In genomic region chr1:192744880-192745239, GRCm38 (mm10) we compare ENCODE assay signal across 16 mouse cellular contexts. TPM values are rescaled to one million over a fixed set of nuclear protein-coding genes. Genes with fewer than 3 reads are reported as not detected.
DNase-seq lines count a peak whose midpoint lies in the region; ATAC-seq and TF ChIP-seq lines count a peak whose summit lies in the region.
"Had no signal": no experiment of that assay in that cellular context is flagged by ENCODE, and none has a peak within 500 bp of the region (broad histone marks: within the 10 kb centered on the region; RNA-seq: fewer than 3 reads in every experiment).

No protein-coding gene starts in this region.

- TF ChIP-seq RAD21 in MEL (IDR thresholded peaks at IDR 0.05; ENCODE audit: low read depth, low read length), result no peak

- no peak for TF ChIP-seq EP300 in MEL (IDR thresholded peaks at IDR 0.05; ENCODE audit: low read depth in 1 of 2, low read length in 2 of 2)

- ATAC-seq in limb, embryonic 12.5 days (ENCODE audit: insufficient number of reproducible peaks, insufficient read depth, low FRiP score, low TSS enrichment, low read depth), result peak; percentile 51; the same call in 1 of the 2 replicates
- ATAC-seq in granulocyte monocyte progenitor cell, adult 5-6 weeks (replicated peaks; ENCODE audit: poor library complexity, severe bottlenecking), result peak; percentile 51
- ATAC-seq in megakaryocyte, adult 5-6 weeks (ENCODE audit: poor library complexity, severe bottlenecking), result peak; percentile 7; the same call in 1 of the 2 replicates
- ATAC-seq: forebrain, embryonic 13.5 days; forebrain, postnatal 0 days had no signal

- H3K27ac ChIP-seq in limb, embryonic 12.5 days, result no peak overlapping the region
- no peak overlapping the region for H3K27ac ChIP-seq in limb, embryonic 10.5 days
- no peak overlapping the region for H3K27ac ChIP-seq in MEL (ENCODE audit: control insufficient read depth, low read depth, low read length)
- H3K27ac ChIP-seq: embryonic facial prominence, embryonic 13.5 days; forebrain, embryonic 13.5 days; hindbrain, embryonic 14.5 days had no signal

- intact Hi-C loops in left cerebral cortex, postnatal 14 days (cut with DNase I), result no loop called here
- intact Hi-C loops in gastrocnemius, postnatal 14 days (cut with DNase I; ENCODE audit: low total_unique reads), result no loop called here

- no peaks in the 10 kb centered on the region for H3K27me3 ChIP-seq in limb, embryonic 12.5 days
- no peaks in the 10 kb centered on the region for H3K27me3 ChIP-seq in limb, embryonic 10.5 days (ENCODE audit: low read depth, poor library complexity, severe bottlenecking)
- H3K27me3 ChIP-seq in MEL (ENCODE audit: control insufficient read depth in 1 of 2, insufficient read depth in 2 of 2, low read length in 2 of 2), result no peaks in the 10 kb centered on the region
- H3K27me3 ChIP-seq: embryonic facial prominence, embryonic 13.5 days; forebrain, embryonic 13.5 days; heart, embryonic 12.5 days; Patski had no signal

- no peak for TF ChIP-seq POLR2A in MEL (IDR thresholded peaks at IDR 0.05; ENCODE audit: control insufficient read depth in 1 of 2, insufficient read depth in 1 of 2, low read depth in 1 of 2, low read length in 2 of 2, poor library complexity in 1 of 2)

- peaks cover 12% of the 10 kb centered on the region for H3K36me3 ChIP-seq in limb, embryonic 12.5 days
- H3K36me3 ChIP-seq in limb, embryonic 10.5 days, result peaks cover 25% of the 10 kb centered on the region
- H3K36me3 ChIP-seq in MEL (ENCODE audit: control insufficient read depth in 1 of 2, insufficient read depth in 2 of 2, low read length in 2 of 2), result no peaks in the 10 kb centered on the region; a peak in 1 of 4 replicates
- H3K36me3 ChIP-seq: hindbrain, embryonic 10.5 days had no signal

- peaks cover 8% of the 10 kb centered on the region; the same call in 1 of the 2 replicates for H3K4me1 ChIP-seq in limb, embryonic 12.5 days (replicated peaks)
- H3K4me1 ChIP-seq in limb, embryonic 10.5 days, result peaks cover 16% of the 10 kb centered on the region
- peaks cover 0 to 9% of the 10 kb centered on the region in 2 experiments; a peak in 1 of 4 replicates for H3K4me1 ChIP-seq in MEL (ENCODE audit: control insufficient read depth in 1 of 2, insufficient read depth in 2 of 2, low read length in 2 of 2)
- H3K4me1 ChIP-seq: hindbrain, embryonic 10.5 days had no signal

- TF ChIP-seq CTCF in MEL (IDR thresholded peaks at IDR 0.05 in 2 of 3, conservative IDR thresholded peaks at IDR 0.05 in 1 of 3; ENCODE audit: control insufficient read depth in 1 of 3, insufficient read depth in 1 of 3, low read depth in 2 of 3, low read length in 3 of 3, poor library complexity in 1 of 3, severe bottlenecking in 1 of 3), result no peak

- H3K79me2 ChIP-seq in MEL (ENCODE audit: control insufficient read depth, insufficient read depth, low read length, poor library complexity), result no peaks in the 10 kb centered on the region

- no peak for DNase-seq in limb, embryonic 10.5 days (ENCODE audit: low spot score)
- DNase-seq in MEL (ENCODE audit: low read depth, low spot score), result no peak
- no peak for DNase-seq in lung, postnatal 14 days
- no peak for DNase-seq in left cerebral cortex, postnatal 14 days (ENCODE audit: low spot score in 2 of 2)
- DNase-seq in gastrocnemius, postnatal 14 days, result no peak
- DNase-seq: cerebellum, adult 9-11 months; forebrain, postnatal 0 days had no signal

- 52% methylated on average over 3 of the region's 3 CpGs for WGBS in limb, embryonic 12.5 days
- WGBS in limb, embryonic 10.5 days, result 63% methylated on average over 3 of the region's 3 CpGs

- no peak overlapping the region for H3K4me2 ChIP-seq in limb, embryonic 12.5 days
- H3K4me2 ChIP-seq: embryonic facial prominence, embryonic 13.5 days; forebrain, embryonic 13.5 days; heart, embryonic 12.5 days; hindbrain, embryonic 14.5 days had no signal

- H3K4me3 ChIP-seq in limb, embryonic 12.5 days (replicated peaks), result no peak overlapping the region
- H3K4me3 ChIP-seq in limb, embryonic 10.5 days, result no peak overlapping the region
- H3K4me3 ChIP-seq in MEL (ENCODE audit: control insufficient read depth in 1 of 2, insufficient read depth in 1 of 2, low read depth in 2 of 2, low read length in 2 of 2), result no peak overlapping the region
- H3K4me3 ChIP-seq: embryonic facial prominence, embryonic 13.5 days; forebrain, embryonic 13.5 days; heart, embryonic 12.5 days; hindbrain, embryonic 10.5 days had no signal

- H3K9me3 ChIP-seq in limb, embryonic 12.5 days, result no peaks in the 10 kb centered on the region
- H3K9me3 ChIP-seq in limb, embryonic 10.5 days (replicated peaks), result no peaks in the 10 kb centered on the region
- no peaks in the 10 kb centered on the region for H3K9me3 ChIP-seq in MEL (replicated peaks; ENCODE audit: insufficient read depth, low read length)
- H3K9me3 ChIP-seq: embryonic facial prominence, embryonic 13.5 days; forebrain, embryonic 13.5 days; heart, embryonic 12.5 days; hindbrain, embryonic 10.5 days had no signal

- H3K9ac ChIP-seq in limb, embryonic 12.5 days (replicated peaks), result no peak overlapping the region
- H3K9ac ChIP-seq in MEL (ENCODE audit: control insufficient read depth, low read depth, low read length, poor library complexity, severe bottlenecking), result peak overlapping the region; percentile 9; the same call in 1 of the 2 replicates
- H3K9ac ChIP-seq: embryonic facial prominence, embryonic 13.5 days; forebrain, embryonic 13.5 days; forebrain, postnatal 0 days; heart, embryonic 12.5 days; hindbrain, embryonic 14.5 days had no signal

TF ChIP-seq in MEL, 35 proteins besides CTCF, POLR2A, EP300 and RAD21:
- TF ChIP-seq MYC (IDR thresholded peaks at IDR 0.05; ENCODE audit: low read depth, low read length) (peak; percentile 51; the same call in 1 of the 2 replicates), ZNF384 (IDR thresholded peaks at IDR 0.05; ENCODE audit: low read depth, low read length) (no peak), SIN3A (IDR thresholded peaks at IDR 0.05; ENCODE audit: low read length) (peak; percentile 22; the same call in 1 of the 2 replicates)

RNA-seq across cellular contexts. Expression of gene Hhat, which starts 26.2 kb away (rescaled TPM):
- polyA plus RNA-seq in limb, embryonic 12.5 days (2016; fragmentation: Nextera tagmentation; extraction: Ambion mirVana), result 10.8 and 12.0 TPM in 2 replicates
- 13.2 and 13.7 TPM in 2 replicates for polyA plus RNA-seq in limb, embryonic 10.5 days (2016; fragmentation: Nextera tagmentation; extraction: Ambion mirVana)
- 0.36 and 0.39 TPM in 2 replicates for total RNA-seq in MEL (2012; rRNA removed)
- 1 to 10 TPM in 1 of 2 experiments, not detected in 1; 1.0 TPM for polyA plus RNA-seq in MEL (2012; ENCODE audit: insufficient read depth in 1 of 2, insufficient read length in 2 of 2, low read depth in 1 of 2, low replicate concordance in 2 of 2, missing spikeins in 1 of 2)
- 1.0 and 2.1 TPM in 2 replicates for total RNA-seq in granulocyte monocyte progenitor cell, adult 5-6 weeks (2014; fragmentation: Nextera tagmentation)
- 1.6 and 2.4 TPM in 2 replicates for total RNA-seq in granulocyte monocyte progenitor cell, adult 5-6 weeks (2017)
- total RNA-seq in megakaryocyte, adult 5-6 weeks (2015), result 1.1 TPM in 2 replicates
- total RNA-seq in megakaryocyte, adult 5-6 weeks (2017), result 0.99 and 2.6 TPM in 2 replicates
- 1 to 10 TPM; 1.2 to 1.8 TPM for total RNA-seq in left cerebral cortex, postnatal 14 days (2021)
- 1 to 10 TPM; 1.4 to 2.0 TPM for total RNA-seq in gastrocnemius, postnatal 14 days (2021)
